Mouse (Mus musculus): Measurements from ENCODE around the gene Zfp972. TPM values are rescaled to one million over a fixed set of nuclear protein-coding genes. Genes with fewer than 3 reads are reported as not detected.
"Not testable (repeated sequence)": the region's sequence is repeated elsewhere in the genome, so short reads cannot be mapped to it uniquely, and the experiment has no call there.

Zfp972 gene
- 0.84 TPM for polyA plus RNA-seq (2012; fragmentation: generic; extraction: Trizol)
- long read RNA-seq, experiment 1, partial matches to known transcripts = 0 of 1 reads
- long read RNA-seq, experiment 1, other reads (novel, unspliced or antisense) = 0 of 1 reads
- long read RNA-seq, experiment 2 = 0 reads

DNA sequence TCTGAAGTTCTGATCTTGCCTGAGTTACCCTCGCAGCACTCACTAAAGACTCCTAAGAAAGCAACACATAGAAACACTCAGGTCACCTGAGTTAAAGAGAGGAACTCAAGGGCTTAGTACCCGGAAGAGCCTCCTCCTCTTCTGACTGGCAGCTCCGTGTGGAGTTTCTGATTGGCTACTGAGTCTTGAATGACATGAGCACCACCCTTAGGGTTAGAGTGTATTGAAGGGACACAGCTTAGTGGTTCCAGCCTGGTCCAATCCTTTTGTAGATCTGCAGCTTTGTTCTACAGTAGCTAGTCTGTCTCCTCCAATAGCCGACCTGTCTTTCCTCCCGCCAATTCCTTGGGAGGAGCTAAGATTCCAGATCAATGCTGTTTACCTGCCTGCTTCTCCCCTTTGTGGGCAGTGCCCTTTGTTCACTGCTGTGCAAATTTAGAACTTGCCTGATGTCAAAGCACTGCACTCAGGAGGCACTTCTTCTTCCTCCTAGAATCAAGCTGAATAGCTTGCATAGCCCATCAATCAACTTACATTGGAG lies at the start of gene Zfp972:
Zfp972 (minus strand) TSS at position 51 of the 541 bp plus-strand sequence.
- not testable (repeated sequence) for H3K79me3 ChIP-seq (ENCODE audit: low read depth); H3ac ChIP-seq (ENCODE audit: control insufficient read depth, insufficient read length, low read depth); H3K27me3 ChIP-seq (ENCODE audit: control insufficient read depth, insufficient read depth, insufficient read length); H3K36me3 ChIP-seq (ENCODE audit: control insufficient read depth, insufficient read depth); H3K4me3 ChIP-seq (ENCODE audit: insufficient read depth, poor library complexity, severe bottlenecking); H3K79me2 ChIP-seq (ENCODE audit: control insufficient read depth, insufficient read depth)

DNA sequence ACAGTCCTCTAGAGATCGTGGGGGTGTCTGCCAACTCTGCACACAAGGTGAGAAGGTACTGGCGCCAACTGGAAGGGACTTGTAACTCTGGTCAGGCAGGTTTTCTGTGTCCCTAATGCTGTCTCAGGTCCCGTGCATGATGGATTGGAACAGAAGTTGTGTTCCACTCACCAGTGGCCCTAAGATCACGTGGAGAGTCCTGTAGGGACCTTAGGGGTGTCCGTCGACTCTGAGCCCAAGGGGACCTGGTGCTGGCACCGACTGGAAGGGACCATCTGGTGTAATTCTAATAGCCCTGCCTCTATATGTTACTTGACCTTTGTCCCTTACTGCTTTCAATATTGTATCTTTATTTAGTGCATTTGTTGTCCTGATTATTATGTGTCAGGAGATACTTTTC lies 49.4 kb upstream of the Zfp972 start:
- not testable (repeated sequence) for H3K79me2 ChIP-seq (ENCODE audit: control insufficient read depth, insufficient read depth); H3K79me3 ChIP-seq (ENCODE audit: low read depth); H3K27me3 ChIP-seq (ENCODE audit: control insufficient read depth, insufficient read depth, insufficient read length); H3K4me3 ChIP-seq (ENCODE audit: insufficient read depth, poor library complexity, severe bottlenecking); H3ac ChIP-seq (ENCODE audit: control insufficient read depth, insufficient read length, low read depth); H3K36me3 ChIP-seq (ENCODE audit: control insufficient read depth, insufficient read depth)

DNA sequence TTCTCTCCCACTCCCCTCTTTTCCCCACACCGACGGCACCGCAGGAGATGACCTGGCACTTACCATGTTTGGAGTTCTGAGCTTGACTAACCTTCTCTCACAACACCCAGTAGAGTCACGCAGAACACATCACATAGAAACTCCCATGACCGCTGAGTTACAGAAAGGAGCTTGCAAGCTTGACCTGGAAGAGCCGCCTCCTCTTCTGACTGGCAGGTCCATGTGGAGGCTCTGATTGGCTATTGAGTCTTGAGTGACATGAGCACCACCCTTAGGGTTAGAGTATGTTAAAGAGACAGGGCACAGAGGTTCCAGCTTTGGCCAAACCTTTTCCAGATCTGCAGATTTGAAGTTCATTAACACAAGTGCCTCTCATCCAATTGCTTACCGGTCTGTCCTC lies 31.7 kb upstream of the Zfp972 start, which contains the start of gene Gm14326:
Gm14326 (minus strand) TSS at position 153 of the 400 bp plus-strand sequence.
- H3K79me3 ChIP-seq (ENCODE audit: low read depth); H3ac ChIP-seq (ENCODE audit: control insufficient read depth, insufficient read length, low read depth); H3K79me2 ChIP-seq (ENCODE audit: control insufficient read depth, insufficient read depth); H3K36me3 ChIP-seq (ENCODE audit: control insufficient read depth, insufficient read depth); H3K27me3 ChIP-seq (ENCODE audit: control insufficient read depth, insufficient read depth, insufficient read length): not testable (repeated sequence)
- H3K4me3 ChIP-seq (ENCODE audit: insufficient read depth, poor library complexity, severe bottlenecking) = peak within 1 kb of the TSS; percentile 41

- not testable (repeated sequence) for H3K36me3 ChIP-seq (ENCODE audit: control insufficient read depth, insufficient read depth); H3K79me2 ChIP-seq (ENCODE audit: control insufficient read depth, insufficient read depth); H3ac ChIP-seq (ENCODE audit: control insufficient read depth, insufficient read length, low read depth); H3K27me3 ChIP-seq (ENCODE audit: control insufficient read depth, insufficient read depth, insufficient read length); H3K79me3 ChIP-seq (ENCODE audit: low read depth)
- H3K4me3 ChIP-seq (ENCODE audit: insufficient read depth, poor library complexity, severe bottlenecking) = peak overlapping the region; percentile 41
Observed at GRCm38 (mm10) chr2:177956734-177957133, 31.3 kb upstream of the Zfp972 start.

GRCm38 (mm10) chr2:177903276-177903675 lies 22.1 kb downstream of the Zfp972 start:
- not testable (repeated sequence) for H3K4me3 ChIP-seq (ENCODE audit: insufficient read depth, poor library complexity, severe bottlenecking); H3K36me3 ChIP-seq (ENCODE audit: control insufficient read depth, insufficient read depth); H3K79me3 ChIP-seq (ENCODE audit: low read depth); H3K79me2 ChIP-seq (ENCODE audit: control insufficient read depth, insufficient read depth); H3ac ChIP-seq (ENCODE audit: control insufficient read depth, insufficient read length, low read depth); H3K27me3 ChIP-seq (ENCODE audit: control insufficient read depth, insufficient read depth, insufficient read length)

DNA sequence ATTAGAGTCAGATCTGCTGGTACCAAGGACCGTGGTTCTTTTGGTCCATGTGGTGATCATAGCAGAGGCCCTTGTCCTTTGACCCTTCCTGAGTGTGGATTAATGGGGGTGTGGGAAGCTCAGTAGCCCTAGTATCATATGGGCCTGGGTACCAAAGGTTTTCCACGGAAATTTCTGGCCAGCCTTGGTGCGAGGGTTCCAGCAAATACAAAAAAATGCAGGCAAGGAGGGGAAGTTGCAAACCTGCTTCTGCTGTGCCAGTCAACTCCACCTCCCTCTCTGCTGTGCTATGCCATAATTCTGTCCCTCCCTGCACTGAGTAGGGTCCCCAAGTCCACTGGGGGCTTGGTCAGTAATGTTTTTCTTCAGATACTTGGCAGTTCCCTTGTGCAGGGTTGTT lies 27.2 kb downstream of the Zfp972 start:
- not testable (repeated sequence) for H3K79me2 ChIP-seq (ENCODE audit: control insufficient read depth, insufficient read depth); H3K27me3 ChIP-seq (ENCODE audit: control insufficient read depth, insufficient read depth, insufficient read length); H3K36me3 ChIP-seq (ENCODE audit: control insufficient read depth, insufficient read depth)

DNA sequence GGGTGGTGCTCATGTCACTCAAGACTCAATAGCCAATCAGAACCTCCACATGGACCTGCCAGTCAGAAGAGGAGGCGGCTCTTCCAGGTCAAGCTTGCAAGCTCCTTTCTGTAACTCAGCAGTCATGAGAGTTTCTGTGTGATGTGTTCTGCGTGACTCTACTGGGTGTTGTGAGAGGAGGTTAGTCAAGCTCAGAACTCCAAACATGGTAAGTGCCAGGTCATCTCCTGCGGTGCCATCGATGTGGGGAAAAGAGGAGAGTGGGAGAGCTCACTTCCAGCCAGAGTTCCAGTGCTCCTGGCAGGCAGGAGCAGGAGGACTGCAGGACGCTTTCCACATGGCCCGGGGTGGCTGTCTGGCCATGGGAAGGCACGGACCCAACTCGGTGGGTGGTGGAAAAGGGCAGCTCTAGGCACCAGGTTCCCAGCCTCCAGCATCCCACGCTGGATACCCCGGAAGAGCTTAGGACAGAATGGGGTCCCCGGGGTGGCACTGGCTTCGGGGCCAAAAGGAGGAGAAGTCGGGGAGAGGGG lies 28.3 kb downstream of the Zfp972 start, which contains the start of gene Gm14327:
Gm14327 (plus strand) TSS at position 51 of the 533 bp plus-strand sequence.
- H3K4me3 ChIP-seq (ENCODE audit: insufficient read depth, poor library complexity, severe bottlenecking) = peak within 1 kb of the TSS; percentile 26
- not testable (repeated sequence) for H3ac ChIP-seq (ENCODE audit: control insufficient read depth, insufficient read length, low read depth)

More for the DNA sequence above, 27.2 kb downstream of the Zfp972 start:
- not testable (repeated sequence) for H3K79me3 ChIP-seq (ENCODE audit: low read depth); H3K4me3 ChIP-seq (ENCODE audit: insufficient read depth, poor library complexity, severe bottlenecking); H3ac ChIP-seq (ENCODE audit: control insufficient read depth, insufficient read length, low read depth)

DNA sequence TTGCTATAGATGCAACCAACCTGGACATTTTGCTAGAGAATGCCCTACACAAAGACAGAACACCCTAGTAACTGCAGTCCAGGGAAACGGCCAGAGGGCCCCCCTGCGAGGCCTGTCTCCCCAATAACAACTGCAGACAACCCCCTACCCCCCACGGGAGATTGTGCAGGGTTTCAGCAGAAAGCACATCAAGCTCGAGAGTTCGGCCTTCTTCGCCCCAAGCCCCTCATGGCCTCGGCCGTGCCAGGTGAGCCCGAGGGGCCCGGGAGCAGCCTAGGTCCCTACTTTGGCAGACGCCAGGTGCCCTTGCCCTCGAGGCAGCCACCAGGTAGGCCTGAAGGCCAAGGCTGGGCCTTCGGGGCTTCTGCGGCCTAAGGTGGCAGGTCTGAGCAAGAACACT lies 37.7 kb downstream of the Zfp972 start:
- not testable (repeated sequence) for H3K27me3 ChIP-seq (ENCODE audit: control insufficient read depth, insufficient read depth, insufficient read length); H3K79me2 ChIP-seq (ENCODE audit: control insufficient read depth, insufficient read depth); H3K79me3 ChIP-seq (ENCODE audit: low read depth); H3K36me3 ChIP-seq (ENCODE audit: control insufficient read depth, insufficient read depth); H3ac ChIP-seq (ENCODE audit: control insufficient read depth, insufficient read length, low read depth); H3K4me3 ChIP-seq (ENCODE audit: insufficient read depth, poor library complexity, severe bottlenecking)

More for the DNA sequence above, 28.3 kb downstream of the Zfp972 start, which contains the start of gene Gm14327:
- H3K27me3 ChIP-seq (ENCODE audit: control insufficient read depth, insufficient read depth, insufficient read length); H3K79me2 ChIP-seq (ENCODE audit: control insufficient read depth, insufficient read depth); H3K79me3 ChIP-seq (ENCODE audit: low read depth); H3K36me3 ChIP-seq (ENCODE audit: control insufficient read depth, insufficient read depth): not testable (repeated sequence)

GRCm38 (mm10) chr2:177862254-177862653 lies 63.2 kb downstream of the Zfp972 start:
- H3K36me3 ChIP-seq (ENCODE audit: control insufficient read depth, insufficient read depth); H3K79me2 ChIP-seq (ENCODE audit: control insufficient read depth, insufficient read depth); H3K27me3 ChIP-seq (ENCODE audit: control insufficient read depth, insufficient read depth, insufficient read length); H3ac ChIP-seq (ENCODE audit: control insufficient read depth, insufficient read length, low read depth); H3K4me3 ChIP-seq (ENCODE audit: insufficient read depth, poor library complexity, severe bottlenecking); H3K79me3 ChIP-seq (ENCODE audit: low read depth): not testable (repeated sequence)

Other genes starting within 250 kb of the Zfp972 start
- 2.8 TPM for gene Gm14322, start 166.3 kb downstream of the Zfp972 start, polyA plus RNA-seq (2012; fragmentation: generic; extraction: Trizol)
- gene Gm14325, start 85.3 kb downstream of the Zfp972 start, polyA plus RNA-seq (2012; fragmentation: generic; extraction: Trizol) = 11.9 TPM
- 0.78 TPM for gene Gm14327, start 28.5 kb downstream of the Zfp972 start, polyA plus RNA-seq (2012; fragmentation: generic; extraction: Trizol)
- gene Gm14326, start 31.7 kb upstream of the Zfp972 start, polyA plus RNA-seq (2012; fragmentation: generic; extraction: Trizol) = 7.8 TPM
- 1.9 TPM for gene Zfp971, start 97.7 kb upstream of the Zfp972 start, polyA plus RNA-seq (2012; fragmentation: generic; extraction: Trizol)
- 1.5 TPM for gene Zfp931, start 152.9 kb upstream of the Zfp972 start, polyA plus RNA-seq (2012; fragmentation: generic; extraction: Trizol)
- gene Phactr3, start 193.4 kb upstream of the Zfp972 start, polyA plus RNA-seq (2012; fragmentation: generic; extraction: Trizol) = not detected